Mouse (Mus musculus) subcutaneous adipose tissue, adult 2 months (tissue): ENCODE data around the gene 5330417H12Rik. TPM values are rescaled to one million over a fixed set of nuclear protein-coding genes. Genes with fewer than 3 reads are reported as not detected.

Source experiments
- polyA plus RNA-seq: library from polyadenylated mRNA; depleted of rRNA; stranded (reverse); fragments of >200 nt; gene quantifications from 2 replicates; pipeline ENCODE4 v1.2.3, GENCODE M21; 2012; ENCODE audit warnings: low replicate concordance; rRNA removed

The 5330417H12Rik gene
- not detected in 2 replicates for polyA plus RNA-seq

DNA sequence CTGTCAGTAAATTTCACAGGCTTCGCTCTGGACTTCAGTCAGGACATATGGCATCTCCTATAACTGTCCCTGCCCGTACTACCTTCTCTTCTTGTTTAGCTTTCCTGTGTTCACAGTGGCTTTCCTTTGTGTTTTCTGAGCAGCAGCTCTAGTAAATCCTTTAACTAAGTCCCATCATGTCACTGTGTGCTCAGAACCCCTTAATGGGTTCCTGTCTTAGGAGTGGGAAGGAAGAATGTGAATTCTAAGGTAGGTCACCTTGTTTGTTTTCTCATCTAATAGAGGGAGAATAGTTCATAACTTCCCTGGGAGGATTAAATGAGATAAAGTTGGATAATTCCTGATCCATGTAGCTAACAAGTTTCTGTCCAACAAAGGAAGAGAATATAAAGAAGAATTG is at the start of gene 5330417H12Rik:
5330417H12Rik (minus strand) TSS at position 101 of the 400 bp plus-strand sequence.

DNA sequence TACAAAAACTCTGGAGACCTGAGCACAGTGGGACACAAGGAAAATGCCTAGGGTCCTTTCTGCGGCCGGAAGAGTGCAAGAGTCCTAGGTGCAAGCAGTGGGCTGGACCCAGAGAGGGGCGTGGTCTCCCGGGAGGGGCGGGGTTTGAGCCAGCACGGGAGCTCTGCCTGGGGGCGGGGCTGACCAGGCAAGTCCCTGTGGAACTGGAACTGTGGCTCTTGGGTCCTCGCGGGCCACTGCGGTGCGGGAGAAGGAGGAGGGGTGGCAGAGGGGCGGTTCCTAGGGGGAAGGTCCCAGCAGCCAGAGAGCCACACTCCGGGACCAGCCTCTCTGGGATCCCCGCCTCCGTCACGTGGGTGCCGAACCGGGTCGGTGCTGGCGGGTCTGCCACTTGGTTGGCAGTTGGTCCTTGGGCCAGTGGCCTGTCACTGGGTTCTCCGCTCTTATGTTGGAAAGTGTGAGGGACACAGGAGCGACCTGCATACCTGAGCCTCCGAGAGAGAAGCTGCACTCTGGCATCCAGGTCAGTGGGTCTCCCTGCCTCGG is 30.0 kb downstream of the 5330417H12Rik start, which contains the start of gene Ppfibp2:
Ppfibp2 (plus strand) TSS at position 351 of the 546 bp plus-strand sequence.

Other genes with a start within 250 kb of the 5330417H12Rik start
- 22.1 and 47.6 TPM in 2 replicates for gene Olfml1, start 57.7 kb downstream of the 5330417H12Rik start, polyA plus RNA-seq
- gene Ppfibp2, start 30.0 kb downstream of the 5330417H12Rik start, polyA plus RNA-seq, result 6.8 and 10.5 TPM in 2 replicates
- 0.17 and 0.76 TPM in 2 replicates for gene Cyb5r2, start 132.9 kb upstream of the 5330417H12Rik start, polyA plus RNA-seq
- 0.33 TPM in 1 of 2 replicates, not detected in the other for gene Ovch2, start 176.0 kb upstream of the 5330417H12Rik start, polyA plus RNA-seq
- gene Olfr467, start 187.1 kb upstream of the 5330417H12Rik start, polyA plus RNA-seq, result not detected in 2 replicates
- gene Olfr469, start 200.4 kb upstream of the 5330417H12Rik start, polyA plus RNA-seq, result not detected in 2 replicates
- not detected in 2 replicates for gene Olfr470, start 222.3 kb upstream of the 5330417H12Rik start, polyA plus RNA-seq